Mouse (Mus musculus) CH12.LX (cell line): Measurements from ENCODE around the gene Chml. TPM values are rescaled to one million over a fixed set of nuclear protein-coding genes. Genes with fewer than 3 reads are reported as not detected.

Experiments used
- DNase-seq: peaks from one replicate; pipeline ENCODE4 v3.0.0-alpha.2; 2013; ENCODE audit errors: extremely low read depth
- H3K27ac ChIP-seq: 2 replicates; pipeline ENCODE4 v1.5.1; 2012; ENCODE audit warnings: low read depth, mild to moderate bottlenecking, control low read depth, moderate library complexity; ENCODE audit not compliant: insufficient read depth
- H3K27me3 ChIP-seq: replicated peaks from 2 replicates; pipeline ENCODE3; 2012; ENCODE audit warnings: inconsistent platforms
- H3K36me3 ChIP-seq, 2 experiments: replicated peaks in 1 of 2; 2 replicates each; pipeline versions ENCODE3 to v1.6.1; 2012; ENCODE audit warnings: inconsistent platforms in 1 of 2, low read length in 1 of 2, mild to moderate bottlenecking in 1 of 2, mixed read lengths in 1 of 2, moderate library complexity in 1 of 2; ENCODE audit not compliant: control insufficient read depth in 1 of 2, insufficient read depth in 1 of 2
- H3K4me1 ChIP-seq, 2 experiments: 2 replicates each; pipeline ENCODE4 v1.6.1; 2012; ENCODE audit warnings: inconsistent platforms in 1 of 2, moderate library complexity in 1 of 2; ENCODE audit not compliant: insufficient read depth in 2 of 2, control insufficient read depth in 1 of 2
- H3K4me2 ChIP-seq: 2 replicates; pipeline ENCODE4 v1.6.1; 2012; ENCODE audit warnings: low read depth, mild to moderate bottlenecking, control low read depth; ENCODE audit not compliant: poor library complexity, insufficient read depth, severe bottlenecking
- H3K4me3 ChIP-seq, 3 experiments: fragments of 150-350 bp in 1 of 3; sonication (generic) in 1 of 3; replicated peaks in 1 of 3; 2 replicates each; pipeline versions ENCODE3 to v1.5.1; 2011 to 2012; ENCODE audit warnings: low read depth in 2 of 3, low read length in 2 of 3, mild to moderate bottlenecking in 2 of 3, moderate library complexity in 2 of 3, control low read depth in 1 of 3, improper control_type of control experiment in 1 of 3, inconsistent platforms in 1 of 3, mixed read lengths in 1 of 3; ENCODE audit not compliant: poor library complexity in 1 of 3
- H3K79me2 ChIP-seq: replicated peaks from 2 replicates; pipeline ENCODE4 v1.6.1; 2012; ENCODE audit warnings: mild to moderate bottlenecking, moderate library complexity; ENCODE audit not compliant: control insufficient read depth, poor library complexity, insufficient read depth, severe bottlenecking; ENCODE audit errors: extremely low read depth
- H3K9ac ChIP-seq: 2 replicates; pipeline ENCODE4 v1.6.1; 2012; ENCODE audit warnings: low read depth, mild to moderate bottlenecking, control low read depth, moderate library complexity; ENCODE audit not compliant: insufficient read depth
- H3K9me3 ChIP-seq: replicated peaks from 2 replicates; pipeline ENCODE3; 2012; ENCODE audit warnings: low read length, inconsistent platforms, mixed read lengths
- CTCF ChIP-seq, 2 experiments: IDR thresholded peaks in 1 of 2; conservative IDR thresholded peaks in 1 of 2; 2 replicates each; pipeline ENCODE4 v1.5.1; 2011 to 2012; ENCODE audit warnings: low read depth in 2 of 2, low read length in 2 of 2, improper control_type of control experiment in 1 of 2, inconsistent platforms in 1 of 2, mild to moderate bottlenecking in 1 of 2, moderate library complexity in 1 of 2
- ETS1 ChIP-seq: conservative IDR thresholded peaks from 2 replicates; pipeline ENCODE4 v1.6.1; 2012; ENCODE audit warnings: low read depth, mild to moderate bottlenecking, inconsistent platforms, low read length, improper control_type of control experiment, moderate library complexity
- JUND ChIP-seq: conservative IDR thresholded peaks from 2 replicates; pipeline ENCODE4 v1.6.1; 2011; ENCODE audit warnings: low read depth, low read length, improper control_type of control experiment
- MAFK ChIP-seq: IDR thresholded peaks from 2 replicates; pipeline ENCODE4 v1.6.1; 2011; ENCODE audit warnings: low read length, improper control_type of control experiment; ENCODE audit not compliant: insufficient replicate concordance
- MAX ChIP-seq: IDR thresholded peaks from 2 replicates; pipeline ENCODE4 v1.6.1; 2011; ENCODE audit warnings: low read length, improper control_type of control experiment
- MEF2A ChIP-seq: IDR thresholded peaks from 2 replicates; pipeline ENCODE4 v1.6.1; 2014; ENCODE audit warnings: low read depth, mild to moderate bottlenecking, inconsistent platforms, low read length, improper control_type of control experiment, borderline replicate concordance
- PAX5 ChIP-seq: IDR thresholded peaks from 2 replicates; pipeline ENCODE4 v1.6.1; 2012; ENCODE audit warnings: low read length, inconsistent platforms, mixed read lengths
- RAD21 ChIP-seq: IDR thresholded peaks from 2 replicates; pipeline ENCODE4 v1.6.1; 2011; ENCODE audit warnings: low read depth, mild to moderate bottlenecking, low read length, improper control_type of control experiment, moderate library complexity
- SMC3 ChIP-seq: IDR thresholded peaks from 2 replicates; pipeline ENCODE4 v1.6.1; 2011; ENCODE audit warnings: low read depth, low read length, improper control_type of control experiment
- dilution Hi-C: fragments of 300-500 bp; cut with MboI; formaldehyde crosslinking; loops from 2 replicates; pipeline ENCODE4 v1.14.3; 2020; ENCODE audit warnings: low sequenced_read_pairs; ENCODE audit not compliant: extremely low pct_unique_long_range_greater_than_20kb, extremely low pct_ligation_motif_present
- in situ Hi-C: fragments of 300-500 bp; cut with MboI; formaldehyde crosslinking; loops from 3 replicates; pipeline ENCODE4 v1.14.3; 2019; ENCODE audit warnings: low sequenced_read_pairs, low pct_ligation_motif_present, low pct_unique_long_range_greater_than_20kb, mixed read lengths
- polyA plus RNA-seq: library from polyadenylated mRNA; unstranded; fragments of >175 nt; gene quantifications from 2 replicates; pipeline ENCODE4 v1.2.1, GENCODE M21; 2012; ENCODE audit warnings: low read depth; ENCODE audit not compliant: insufficient read length
- total RNA-seq, 2 experiments: library from RNA; depleted of rRNA; stranded (reverse); fragments of 300-350 nt in 1 of 2; fragments of >200 nt in 1 of 2; gene quantifications; 2 replicates each; pipeline ENCODE4 v1.2.3; 2012 to 2014

The Chml gene
- total and polyA plus RNA-seq, 3 experiments: 3.1 to 6.0 (median 3.3) TPM

- no peak for TF ChIP-seq MEF2A
- TF ChIP-seq, all 38 proteins: peak for 0
These were observed 19.0 kb downstream of the Chml start (continued) for GRCm38 (mm10) chr1:175673563-175674325.

GRCm38 (mm10) chr1:175671626-175672025, 21.1 kb downstream of the Chml start:
- no peak overlapping the region for H3K4me3 ChIP-seq
- DNase-seq: peak; percentile 47
- H3K9me3 ChIP-seq: no peaks in the 10 kb centered on the region
- H3K27me3 ChIP-seq: no peaks in the 10 kb centered on the region
- in situ Hi-C loops (loop anchor here (10.0 kb wide), 1 partner anchor 193 kb away; no protein-coding TSS in a partner anchor), dilution Hi-C loops (no loop called here)
- H3K36me3 ChIP-seq: no peaks in the 10 kb centered on the region
- no peak overlapping the region for H3K9ac ChIP-seq
- no peak overlapping the region for H3K4me2 ChIP-seq
- TF ChIP-seq SMC3 (peak; percentile 37), MEF2A (no peak), MAX (no peak), RAD21 (peak; percentile 57), CTCF (conservative IDR thresholded peaks at IDR 0.05 in 1 of 2, IDR thresholded peaks at IDR 0.05 in 1 of 2; ENCODE audit: low read depth in 2 of 2, low read length in 2 of 2) (peak; percentile 38 to 63; a peak in 3 of 4 replicates)
- H3K4me1 ChIP-seq: peaks cover 0 to 47% of the 10 kb centered on the region in 2 experiments; a peak in 3 of 4 replicates
- H3K27ac ChIP-seq: no peak overlapping the region
- no peaks in the 10 kb centered on the region for H3K79me2 ChIP-seq

GRCm38 (mm10) chr1:175670042-175670441, 22.7 kb downstream of the Chml start:
- Histone ChIP-seq H3K4me3 (peak overlapping the region in 1 of 3 experiments; percentile 12), H3K27me3 (no peaks in the 10 kb centered on the region), H3K4me1 (peaks cover 0 to 47% of the 10 kb centered on the region in 2 experiments; a peak in 3 of 4 replicates), H3K79me2 (no peaks in the 10 kb centered on the region), H3K4me2 (peak overlapping the region; percentile 32; the same call in 1 of the 2 replicates), H3K9me3 (no peaks in the 10 kb centered on the region), H3K27ac (no peak overlapping the region)
- in situ Hi-C loops: loop anchor here (10.0 kb wide), 1 partner anchor 195 kb away; no protein-coding TSS in a partner anchor
- peak; percentile 66 for DNase-seq
- dilution Hi-C loops: no loop called here
- no peak for TF ChIP-seq JUND
- TF ChIP-seq PAX5: no peak
- TF ChIP-seq ETS1: 0 out of 2 replicates have a peak, but pooled peaks have one; percentile 21
- peak; percentile 91 for TF ChIP-seq MAFK
- TF ChIP-seq, all 38 proteins: peak for 2
- H3K9ac ChIP-seq: no peak overlapping the region
- H3K36me3 ChIP-seq: no peaks in the 10 kb centered on the region
